In the genomic region with DNA sequence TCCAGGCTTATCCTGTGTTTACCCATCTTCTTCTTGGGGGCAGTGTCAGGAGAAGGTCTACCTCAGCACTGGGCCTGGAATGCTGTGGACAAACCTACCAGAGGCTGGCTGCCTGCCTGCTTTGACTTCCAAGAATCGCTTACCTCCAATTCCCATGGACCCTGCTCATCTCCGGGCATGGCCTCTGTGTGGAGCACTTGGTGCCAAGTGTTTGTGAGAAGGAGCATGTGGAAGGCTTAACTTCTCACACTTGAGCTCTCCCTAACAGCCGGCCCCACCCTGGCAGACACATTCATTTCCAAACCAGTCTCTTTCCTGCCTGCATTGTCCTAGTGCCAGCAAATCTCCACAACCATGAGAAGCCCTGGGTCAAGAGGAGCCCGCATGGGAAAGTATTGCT, we compare ENCODE assay signal across 10 mouse cellular contexts.
"Had no signal": no experiment of that assay in that cellular context is flagged by ENCODE, and none has a peak within 500 bp of the region (broad histone marks: within the 10 kb centered on the region; RNA-seq: fewer than 3 reads in every experiment).

No protein-coding gene starts in this region.

- DNase-seq: kidney, postnatal 25 days; layer of hippocampus, adult 9-11 months; liver, postnatal 0 days; lung, embryonic 14.5 days; right cerebral cortex, adult 18-20 months; right cerebral cortex, postnatal 14 days; right cerebral cortex, postnatal 4 days; thymus, adult 2 months; thymus, postnatal 14 days; thymus, postnatal 4 days had no signal
